Mouse (Mus musculus): ENCODE data around the gene Kcnk7.

Kcnk7 gene

GRCm38 (mm10) chr19:5691601-5692000, 12.6 kb upstream of the Kcnk7 start:
- no peak for DNase-seq

GRCm38 (mm10) chr19:5692086-5692912, 11.9 kb upstream of the Kcnk7 start:
- DNase-seq, result peak; percentile 85

GRCm38 (mm10) chr19:5692913-5693396, 11.2 kb upstream of the Kcnk7 start:
- DNase-seq, result peak; percentile 56

GRCm38 (mm10) chr19:5693801-5694200, 10.4 kb upstream of the Kcnk7 start:
- DNase-seq, result no peak

GRCm38 (mm10) chr19:5695849-5696462, 8.2 kb upstream of the Kcnk7 start:
- no peak for DNase-seq

- peak; percentile 75 for DNase-seq
Measured at GRCm38 (mm10) chr19:5704801-5705571, 819 bp downstream of the Kcnk7 start.

- DNase-seq, result no peak
Measured at GRCm38 (mm10) chr19:5710068-5710467, 5.9 kb downstream of the Kcnk7 start.

GRCm38 (mm10) chr19:5710581-5710980, 6.4 kb downstream of the Kcnk7 start:
- no peak for DNase-seq

GRCm38 (mm10) chr19:5711218-5711617, 7.1 kb downstream of the Kcnk7 start:
- peak; percentile 90 for DNase-seq

- no peak for DNase-seq
Measured at GRCm38 (mm10) chr19:5711907-5712460, 7.8 kb downstream of the Kcnk7 start.

GRCm38 (mm10) chr19:5713255-5713654, 9.1 kb downstream of the Kcnk7 start:
- DNase-seq, result no peak

GRCm38 (mm10) chr19:5713730-5714129, 9.6 kb downstream of the Kcnk7 start:
- DNase-seq, result peak; percentile 80

GRCm38 (mm10) chr19:5715793-5716688, 11.9 kb downstream of the Kcnk7 start:
- DNase-seq, result peak; percentile 68

GRCm38 (mm10) chr19:5716955-5717354, 12.8 kb downstream of the Kcnk7 start:
- DNase-seq, result peak; percentile 55

GRCm38 (mm10) chr19:5721233-5721632, 17.1 kb downstream of the Kcnk7 start:
- DNase-seq, result no peak

GRCm38 (mm10) chr19:5722848-5723425, 18.8 kb downstream of the Kcnk7 start:
- no peak for DNase-seq

GRCm38 (mm10) chr19:5723934-5724548, 19.9 kb downstream of the Kcnk7 start:
- DNase-seq, result no peak

GRCm38 (mm10) chr19:5724549-5724941, 20.4 kb downstream of the Kcnk7 start:
- DNase-seq, result peak; percentile 72

- peak; percentile 61 for DNase-seq
Measured at GRCm38 (mm10) chr19:5725029-5725707, 21.0 kb downstream of the Kcnk7 start.

GRCm38 (mm10) chr19:5725767-5726515, 21.8 kb downstream of the Kcnk7 start, which contains the start of gene Ehbp1l1:
TSS of gene Ehbp1l1 (minus strand) at chr19:5726317.
- peak; percentile 94 for DNase-seq

Measured in kidney, postnatal 10 days (tissue).